Mouse (Mus musculus) olfactory bulb, adult 2 months (tissue): ENCODE results near the gene Sec14l1.

ENCODE experiments used
- CTCF ChIP-seq: fragments of 200-500 bp; IDR thresholded peaks from 2 replicates; pipeline ENCODE4 v1.5.1; 2012; ENCODE audit warnings: low read depth, mild to moderate bottlenecking, low read length, moderate library complexity; ENCODE audit not compliant: insufficient read depth
- POLR2A ChIP-seq: fragments of 200-500 bp; IDR thresholded peaks from 2 replicates; pipeline ENCODE4 v1.6.1; 2012; ENCODE audit warnings: mild to moderate bottlenecking, low read depth, low read length, moderate library complexity; ENCODE audit not compliant: insufficient read depth

DNA sequence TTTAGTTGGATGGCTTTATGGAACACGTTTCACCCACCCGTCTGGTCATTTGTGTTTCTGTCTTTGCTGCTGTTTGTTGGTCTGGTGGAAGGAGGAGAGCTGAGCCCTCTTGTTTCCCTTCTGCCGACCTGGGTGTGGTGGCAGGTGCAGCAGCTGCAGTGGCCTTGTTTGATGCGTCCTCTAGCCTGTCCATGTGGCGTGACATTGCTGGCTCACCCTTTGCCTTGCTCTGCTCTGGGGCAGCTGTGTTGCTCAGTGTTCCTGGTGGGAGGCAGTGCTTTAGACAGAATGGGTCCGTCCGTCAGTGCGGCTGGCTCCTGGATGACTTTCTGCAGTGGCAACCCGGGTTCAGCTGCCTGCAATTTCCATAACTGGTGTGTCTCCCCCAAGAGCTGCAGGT, 38.6 kb downstream of the Sec14l1 start:
- TF ChIP-seq CTCF (no peak), POLR2A (no peak)
